Mouse (Mus musculus) olfactory bulb, adult 2 months (tissue): ENCODE results near the gene Adk. TPM values are rescaled to one million over a fixed set of nuclear protein-coding genes. Genes with fewer than 3 reads are reported as not detected.

Experiments
- H3K27ac ChIP-seq: fragments of 200-500 bp; 2 replicates; pipeline ENCODE4 v1.5.1; 2012; ENCODE audit warnings: low read depth, low read length; ENCODE audit not compliant: insufficient read depth
- H3K4me1 ChIP-seq: fragments of 200-500 bp; 2 replicates; pipeline ENCODE4 v1.6.1; 2012; ENCODE audit warnings: low read length; ENCODE audit not compliant: control insufficient read depth, insufficient read depth
- H3K4me3 ChIP-seq: fragments of 200-500 bp; 2 replicates; pipeline ENCODE4 v1.5.1; 2012; ENCODE audit warnings: mild to moderate bottlenecking, low read depth, low read length, moderate library complexity; ENCODE audit not compliant: insufficient read depth
- CTCF ChIP-seq: fragments of 200-500 bp; IDR thresholded peaks from 2 replicates; pipeline ENCODE4 v1.5.1; 2012; ENCODE audit warnings: low read depth, mild to moderate bottlenecking, low read length, moderate library complexity; ENCODE audit not compliant: insufficient read depth
- POLR2A ChIP-seq: fragments of 200-500 bp; IDR thresholded peaks from 2 replicates; pipeline ENCODE4 v1.6.1; 2012; ENCODE audit warnings: mild to moderate bottlenecking, low read depth, low read length, moderate library complexity; ENCODE audit not compliant: insufficient read depth
- WGBS: fragments of 180-500 bp; shearing (Covaris S2); methylation state at CpG from one replicate; pipeline ENCODE4 v1.1.7; 2018; 5-methylcytosine and 5-hydroxymethylcytosine counted together
- polyA plus RNA-seq: library from polyadenylated mRNA; stranded (reverse); fragments of >200 nt; gene quantifications from 2 replicates; pipeline ENCODE4 v1.2.4, GENCODE M21; 2012; ENCODE audit warnings: low replicate concordance; ENCODE audit not compliant: missing spikeins, insufficient read depth, insufficient read length

Gene Adk
- polyA plus RNA-seq, 1 experiment = not detected

- 87% methylated on average over 6 of the region's 6 CpGs for WGBS
- Histone ChIP-seq H3K27ac (no peak overlapping the region), H3K4me3 (no peak overlapping the region), H3K4me1 (no peaks in the 10 kb centered on the region)
- TF ChIP-seq POLR2A = no peak
- no peak for TF ChIP-seq CTCF
Observed at GRCm38 (mm10) chr14:21178356-21178755, 126.0 kb downstream of the Adk start.

GRCm38 (mm10) chr14:21181053-21181452 is 128.7 kb downstream of the Adk start:
- Histone ChIP-seq H3K4me1 (no peaks in the 10 kb centered on the region), H3K27ac (no peak overlapping the region), H3K4me3 (no peak overlapping the region)
- TF ChIP-seq CTCF = no peak
- no peak for TF ChIP-seq POLR2A
- 79% methylated on average over 3 of the region's 3 CpGs for WGBS

- Histone ChIP-seq H3K27ac (no peak overlapping the region), H3K4me1 (peaks cover 4% of the 10 kb centered on the region; the same call in 1 of the 2 replicates), H3K4me3 (no peak overlapping the region)
- no peak for TF ChIP-seq POLR2A
- no peak for TF ChIP-seq CTCF
- 91% methylated on average over 6 of the region's 6 CpGs for WGBS
Observed at GRCm38 (mm10) chr14:21191966-21192365, 139.6 kb downstream of the Adk start.

GRCm38 (mm10) chr14:21192749-21193148 is 140.4 kb downstream of the Adk start:
- Histone ChIP-seq H3K27ac (no peak overlapping the region), H3K4me3 (no peak overlapping the region), H3K4me1 (peaks cover 4% of the 10 kb centered on the region; the same call in 1 of the 2 replicates)
- WGBS = 96% methylated on average over 3 of the region's 3 CpGs
- no peak for TF ChIP-seq POLR2A
- no peak for TF ChIP-seq CTCF

GRCm38 (mm10) chr14:21194336-21194735 is 142.0 kb downstream of the Adk start:
- WGBS = 48% methylated on average over 6 of the region's 6 CpGs

GRCm38 (mm10) chr14:21200850-21201249 is 148.5 kb downstream of the Adk start:
- 91% methylated on average over 3 of the region's 3 CpGs for WGBS
- no peak for TF ChIP-seq CTCF
- no peak for TF ChIP-seq POLR2A
- H3K4me1 ChIP-seq = no peaks in the 10 kb centered on the region
- H3K27ac ChIP-seq = no peak overlapping the region
- no peak overlapping the region for H3K4me3 ChIP-seq

More at GRCm38 (mm10) chr14:21194336-21194735, 142.0 kb downstream of the Adk start:
- H3K4me1 ChIP-seq = peaks cover 4% of the 10 kb centered on the region; the same call in 1 of the 2 replicates
- TF ChIP-seq CTCF (no peak), POLR2A (no peak)
- H3K27ac ChIP-seq = no peak overlapping the region
- H3K4me3 ChIP-seq = no peak overlapping the region

- whole genome bisulfite sequencing = 82% methylated on average over 4 of the region's 4 CpGs
- H3K27ac ChIP-seq = no peak overlapping the region
- no peak overlapping the region for H3K4me3 ChIP-seq
- no peaks in the 10 kb centered on the region for H3K4me1 ChIP-seq
- TF ChIP-seq POLR2A (no peak), CTCF (no peak)
Observed at GRCm38 (mm10) chr14:21206472-21206871, 154.1 kb downstream of the Adk start.

- Histone ChIP-seq H3K4me3 (no peak overlapping the region), H3K4me1 (no peaks in the 10 kb centered on the region), H3K27ac (peak overlapping the region; percentile 53)
- 76% methylated on average over 5 of the region's 5 CpGs for WGBS
- no peak for TF ChIP-seq POLR2A
- TF ChIP-seq CTCF = no peak
Observed at GRCm38 (mm10) chr14:21221574-21222138, 169.3 kb downstream of the Adk start.

- Histone ChIP-seq H3K4me1 (no peaks in the 10 kb centered on the region), H3K4me3 (no peak overlapping the region), H3K27ac (no peak overlapping the region; the same call in 1 of the 2 replicates)
- 30% methylated on average over 3 of the region's 3 CpGs for WGBS
- TF ChIP-seq POLR2A = no peak
- no peak for TF ChIP-seq CTCF
Observed at GRCm38 (mm10) chr14:21222206-21222605, 169.8 kb downstream of the Adk start.

- H3K27ac ChIP-seq = no peak overlapping the region
Observed at GRCm38 (mm10) chr14:21223456-21223855, 171.1 kb downstream of the Adk start.

More at GRCm38 (mm10) chr14:21223456-21223855, 171.1 kb downstream of the Adk start:
- H3K4me1 ChIP-seq = no peaks in the 10 kb centered on the region
- 90% methylated on average over 6 of the region's 6 CpGs for WGBS
- no peak overlapping the region for H3K4me3 ChIP-seq
- TF ChIP-seq POLR2A (no peak), CTCF (no peak)
